Mouse (Mus musculus): ENCODE measurements around the gene Tmem186.

The Tmem186 gene

DNA sequence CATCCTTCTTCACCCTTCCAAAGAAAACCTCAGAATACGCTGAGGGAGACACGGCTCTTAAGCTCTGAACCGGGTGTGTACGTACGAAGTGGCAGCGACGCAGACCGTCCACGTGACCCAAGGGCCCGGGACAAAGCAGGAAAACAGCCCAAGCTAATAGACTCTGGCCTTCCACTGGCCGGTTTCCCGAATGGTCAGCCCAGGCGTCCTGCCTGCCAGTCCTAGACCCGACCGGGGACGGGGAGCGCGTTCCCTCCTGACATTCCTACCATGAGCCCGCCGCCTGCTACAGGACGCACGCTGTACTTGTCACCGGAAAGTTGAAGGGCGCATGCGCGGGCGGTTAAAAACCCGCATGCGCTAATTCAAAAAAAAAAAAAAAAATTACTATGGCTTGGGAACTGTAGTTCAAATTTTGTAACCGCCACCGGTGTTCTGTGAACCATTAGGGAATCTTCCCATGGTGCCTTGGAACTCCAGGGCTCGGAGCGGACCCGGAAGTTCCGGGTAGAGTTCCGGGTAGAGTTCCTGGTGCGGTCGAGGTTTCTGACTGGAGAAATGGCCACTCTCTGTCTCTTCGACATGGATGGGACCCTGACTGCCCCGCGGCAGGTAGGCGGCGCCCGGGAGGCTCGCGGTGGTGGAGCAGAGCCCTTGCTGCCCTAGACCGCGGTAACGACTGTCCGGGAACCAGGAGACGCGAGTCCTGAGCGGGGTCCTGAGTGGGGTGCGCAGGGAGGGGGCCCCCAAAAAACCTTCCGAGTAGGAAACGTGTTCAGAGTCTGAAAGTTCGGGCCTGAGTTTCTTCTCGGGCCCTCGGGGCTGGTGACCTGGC, at the start of gene Tmem186, which contains the start of gene Pmm2:
Tmem186 (minus strand) TSS at position 496 of the 835 bp plus-strand sequence.
Pmm2 (plus strand) TSS at position 458 of the 835 bp plus-strand sequence.
- DNase-seq (ENCODE audit: low spot score) = peak; percentile 55

DNA sequence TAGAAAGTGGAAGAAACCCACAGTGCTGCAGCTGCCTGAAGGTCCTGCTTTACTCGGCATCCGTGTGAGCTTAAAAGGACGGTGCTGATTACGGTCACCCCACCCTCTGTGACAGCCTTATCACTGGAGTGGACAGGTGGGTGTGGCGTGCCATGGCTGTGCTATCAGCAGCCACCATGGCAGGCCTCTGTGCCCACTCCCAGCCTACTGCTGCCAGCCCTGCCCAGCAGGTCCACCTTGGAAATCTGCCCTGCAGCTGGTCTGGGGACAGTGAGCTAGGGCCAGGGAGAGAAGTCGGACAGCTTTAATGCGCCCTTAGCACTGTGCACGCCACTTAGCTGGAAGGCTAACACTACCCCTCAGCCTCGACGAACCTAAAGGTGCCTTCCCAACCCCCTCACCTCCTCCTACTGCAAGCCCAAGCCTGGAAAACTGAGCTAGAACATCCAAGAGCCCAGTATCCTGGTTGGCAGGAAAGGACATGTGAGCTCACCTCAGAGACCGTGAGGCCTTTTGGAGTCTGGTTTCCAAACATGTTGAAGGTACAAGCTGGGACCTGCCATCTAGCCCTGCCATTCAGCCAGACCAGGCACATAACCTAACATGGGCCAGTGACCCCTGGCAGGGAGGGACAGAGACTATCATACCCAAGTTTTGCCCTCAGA, 49.5 kb upstream of the Tmem186 start:
- DNase-seq (ENCODE audit: low spot score) = no peak

DNA sequence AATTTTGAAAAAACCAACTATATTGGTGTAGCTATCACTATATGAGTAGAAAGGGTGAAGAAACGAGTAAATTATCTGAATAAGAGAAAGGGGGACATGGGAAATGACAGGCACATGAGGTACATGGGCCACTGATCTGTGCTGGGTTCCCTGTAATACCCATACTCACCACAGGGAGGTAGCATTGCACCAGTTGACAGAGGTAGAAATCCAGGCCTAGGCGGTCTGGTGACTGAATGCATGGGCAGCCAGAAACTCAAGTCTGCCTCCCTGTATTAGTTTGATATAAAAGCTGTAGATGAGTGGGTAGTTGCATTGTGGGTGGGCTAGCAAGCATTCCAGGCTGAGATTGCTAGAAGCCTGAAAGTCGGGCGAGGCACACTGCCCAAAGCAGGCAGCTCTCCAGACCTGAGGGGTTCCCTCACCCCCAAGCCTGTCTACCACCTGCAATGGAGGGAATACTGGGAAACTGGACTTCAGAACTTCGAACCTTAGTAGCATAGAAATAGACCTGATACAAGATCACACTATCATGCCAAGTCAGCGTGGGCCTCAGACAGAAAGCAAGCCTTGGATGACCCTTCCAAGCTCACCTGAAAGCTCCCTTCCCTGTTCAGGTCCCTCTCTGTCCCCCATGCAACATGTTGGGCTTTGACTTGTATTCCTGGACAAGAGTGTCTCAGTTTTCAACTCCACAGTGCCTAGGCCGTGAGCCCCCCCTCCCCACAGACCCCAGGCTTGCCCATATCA, 48.8 kb upstream of the Tmem186 start:
- DNase-seq (ENCODE audit: low spot score) = peak; percentile 35

DNA sequence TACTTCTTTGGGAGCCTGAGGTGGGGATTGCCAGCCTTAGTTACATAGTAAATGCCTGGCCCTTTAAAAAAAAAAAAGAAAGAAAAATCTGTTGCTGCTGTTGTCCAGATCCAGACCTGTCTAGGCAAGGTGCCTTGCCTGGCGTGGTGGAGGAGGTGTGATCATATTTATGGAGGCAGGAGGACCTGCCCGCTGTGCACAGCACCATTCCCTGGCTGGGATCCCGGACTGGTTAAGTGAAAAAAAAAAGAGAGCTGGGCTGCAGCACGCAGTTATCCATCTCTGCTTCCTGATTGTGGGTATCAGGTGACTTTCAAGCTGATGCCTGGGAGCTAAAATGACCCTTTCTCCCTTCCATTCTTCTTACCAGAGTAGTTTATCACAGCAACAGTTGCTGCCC, 47.6 kb upstream of the Tmem186 start:
- DNase-seq (ENCODE audit: low spot score) = no peak

DNA sequence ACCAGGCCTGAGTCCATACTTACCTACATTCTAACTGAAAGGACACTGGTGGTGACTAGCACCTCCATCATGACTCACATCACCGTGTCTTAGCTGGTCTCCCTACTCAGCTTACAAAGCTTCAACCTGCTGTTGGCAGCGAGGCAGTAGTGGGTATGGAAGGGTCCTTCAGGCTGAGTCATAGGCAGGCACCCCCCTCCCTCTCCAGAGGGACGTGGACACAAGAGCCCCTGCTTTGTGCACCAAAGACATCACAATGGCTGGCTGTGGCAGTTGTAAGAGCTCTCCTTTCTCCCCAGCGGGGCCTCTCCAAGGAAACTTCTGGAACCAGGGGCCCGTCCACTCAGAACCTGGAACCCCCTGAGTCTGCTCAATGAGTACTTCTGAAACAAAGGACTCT, 43.0 kb upstream of the Tmem186 start, which contains the start of gene Gm5767:
Gm5767 (plus strand) TSS at position 301 of the 400 bp plus-strand sequence.
- no peak for DNase-seq (ENCODE audit: low spot score)

DNA sequence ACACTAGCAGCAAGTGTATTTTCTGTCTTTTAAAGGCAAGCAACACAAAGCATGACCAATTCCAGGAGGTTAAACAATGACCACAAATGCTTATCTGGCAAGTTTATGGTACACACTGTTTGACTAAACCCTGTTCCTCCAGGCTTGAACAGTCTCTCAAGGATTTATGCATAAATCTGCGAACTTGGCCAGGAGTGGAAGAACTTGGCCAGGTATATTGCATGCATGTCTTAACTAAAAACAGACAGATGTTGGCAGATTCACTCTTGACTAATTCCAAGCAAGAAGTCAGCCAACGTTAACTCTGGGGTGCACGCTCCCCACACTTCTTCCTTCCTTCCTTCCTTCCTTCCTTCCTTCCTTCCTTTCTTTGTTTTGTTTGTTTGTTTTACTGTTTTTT, 42.3 kb upstream of the Tmem186 start:
- DNase-seq (ENCODE audit: low spot score) = no peak

DNA sequence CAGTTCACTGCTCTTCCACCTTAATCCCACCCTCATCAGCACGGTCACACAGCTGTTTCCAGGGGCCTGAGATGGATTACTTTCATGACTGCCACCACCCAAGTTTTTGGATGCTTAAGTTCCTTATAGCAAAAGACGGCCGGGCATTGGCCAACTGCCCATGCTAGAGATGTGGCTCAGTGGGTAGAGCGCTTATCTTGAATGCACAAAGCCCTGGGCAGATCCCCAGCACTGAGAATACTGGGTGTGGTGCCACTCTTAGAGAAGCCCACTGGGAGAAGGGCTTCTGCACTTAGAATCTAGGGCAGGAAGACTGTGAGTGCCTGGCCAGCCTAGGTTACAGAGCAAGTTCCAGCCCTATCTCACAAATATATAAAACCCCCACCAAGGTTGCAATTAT, 41.2 kb upstream of the Tmem186 start:
- DNase-seq (ENCODE audit: low spot score) = no peak

DNA sequence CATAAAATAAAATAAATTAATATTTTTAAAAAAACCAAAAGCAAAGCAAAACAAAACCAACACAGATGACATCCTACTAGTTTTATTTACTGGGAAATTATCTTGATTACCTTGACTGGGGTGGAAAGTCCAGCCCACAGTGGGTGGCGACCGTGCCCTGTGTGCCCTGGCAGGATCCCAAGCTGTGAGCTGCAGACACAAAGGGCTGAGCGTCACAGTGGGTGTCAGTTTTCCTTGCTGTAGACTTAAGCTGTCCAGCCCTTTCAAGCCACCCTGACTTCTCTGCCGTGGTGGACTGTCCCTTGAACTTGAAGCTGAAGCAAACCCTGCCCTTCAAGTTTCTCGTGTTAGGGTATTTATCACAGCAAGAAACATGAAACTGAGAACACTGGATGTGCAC, 40.5 kb upstream of the Tmem186 start:
- no peak for DNase-seq (ENCODE audit: low spot score)

DNA sequence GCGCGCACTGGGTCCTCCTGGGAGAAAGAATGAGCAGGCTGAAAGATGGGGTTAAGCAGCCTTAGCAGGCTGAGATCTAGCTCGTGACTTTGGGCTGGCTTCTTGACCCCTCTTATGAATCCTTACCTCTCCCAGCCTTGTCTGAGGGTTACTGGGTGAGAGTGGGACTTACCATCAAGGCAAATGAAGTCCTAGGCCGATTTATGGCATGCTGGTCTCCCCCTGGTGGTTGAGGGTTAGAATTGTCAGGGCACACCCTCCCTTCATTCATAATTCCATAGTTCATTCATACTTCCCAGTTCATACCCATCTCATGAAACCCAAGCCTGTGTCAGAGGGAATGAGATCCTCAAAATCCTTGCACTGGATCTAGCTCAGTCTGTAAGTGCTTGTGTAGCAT, 39.3 kb upstream of the Tmem186 start:
- DNase-seq (ENCODE audit: low spot score) = no peak

DNA sequence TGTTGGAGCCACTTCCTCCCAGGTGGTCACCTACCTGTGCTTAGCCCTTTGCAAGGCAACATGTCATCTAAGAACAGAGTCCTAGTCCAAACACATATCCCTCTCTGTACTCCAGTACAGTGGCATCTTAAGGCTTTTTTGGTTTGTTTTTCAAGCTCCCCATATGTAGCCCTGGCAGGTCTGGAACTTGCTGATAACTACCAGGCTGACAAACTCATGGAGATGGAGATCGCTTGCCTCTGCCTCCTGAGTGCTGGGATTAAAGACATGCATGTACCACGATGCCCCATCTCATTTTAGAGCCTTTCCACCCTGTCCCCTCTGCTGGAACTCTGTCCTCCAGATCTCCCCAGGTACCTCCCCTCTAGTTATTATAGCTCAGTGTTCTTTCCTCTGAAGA, 38.7 kb upstream of the Tmem186 start:
- no peak for DNase-seq (ENCODE audit: low spot score)

DNA sequence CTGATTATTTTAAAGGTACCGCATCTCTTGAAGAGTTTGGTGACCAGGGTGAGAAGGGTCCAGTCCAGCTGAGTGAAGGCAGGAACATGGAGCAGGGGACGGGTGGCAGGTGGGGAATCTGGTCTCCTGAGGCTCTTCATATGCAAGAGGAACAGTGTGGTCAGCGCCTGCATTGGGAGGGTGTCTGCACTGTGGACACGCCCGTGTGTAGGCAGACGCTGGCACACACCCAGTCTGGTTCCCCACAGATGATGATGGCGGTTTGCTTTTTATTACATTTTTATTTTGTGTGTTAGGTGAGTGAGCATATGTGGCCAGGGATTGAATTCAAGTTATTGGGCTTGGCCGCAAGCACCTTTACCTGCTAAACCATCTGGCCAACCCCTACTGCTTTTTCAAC, 38.0 kb upstream of the Tmem186 start:
- DNase-seq (ENCODE audit: low spot score) = no peak

DNA sequence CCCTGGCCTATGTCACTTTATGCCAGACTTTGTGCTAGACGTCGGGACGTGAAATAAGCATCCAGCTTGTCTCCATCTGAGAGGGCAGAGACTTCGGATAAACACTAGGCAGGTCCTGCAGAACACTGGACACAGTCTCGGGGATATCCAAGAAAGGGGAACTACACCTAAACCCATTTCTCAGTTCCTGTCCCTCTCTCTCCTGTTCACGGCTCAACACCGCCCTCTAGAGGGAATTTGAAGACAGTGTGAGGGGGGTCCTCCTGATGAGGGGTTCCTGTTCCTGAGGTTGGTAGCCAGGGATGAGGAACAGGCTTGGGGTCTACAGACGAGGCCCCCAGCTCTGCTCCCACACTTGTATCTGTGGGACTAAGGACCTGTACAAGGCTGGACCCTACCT, 36.7 kb upstream of the Tmem186 start:
- DNase-seq (ENCODE audit: low spot score) = no peak

DNA sequence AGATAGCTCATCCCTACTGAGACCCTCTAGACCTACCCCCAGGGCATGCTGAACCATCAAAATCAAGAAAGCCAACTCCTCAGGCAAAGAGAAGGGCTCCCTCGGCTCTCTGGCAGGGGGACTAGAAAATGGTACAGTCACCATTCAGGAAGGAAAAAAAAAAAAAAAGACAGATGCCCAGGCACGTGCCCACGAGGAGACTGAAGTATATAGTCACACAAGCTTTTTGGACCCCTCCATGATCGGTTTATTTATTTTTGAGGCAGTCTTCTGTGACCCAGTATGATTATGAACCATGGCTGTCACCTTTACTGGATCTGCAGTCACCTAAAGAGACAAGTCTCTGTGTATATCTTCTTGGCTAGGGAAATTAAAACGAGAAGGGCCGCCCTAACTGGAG, 35.8 kb upstream of the Tmem186 start:
- no peak for DNase-seq (ENCODE audit: low spot score)

DNA sequence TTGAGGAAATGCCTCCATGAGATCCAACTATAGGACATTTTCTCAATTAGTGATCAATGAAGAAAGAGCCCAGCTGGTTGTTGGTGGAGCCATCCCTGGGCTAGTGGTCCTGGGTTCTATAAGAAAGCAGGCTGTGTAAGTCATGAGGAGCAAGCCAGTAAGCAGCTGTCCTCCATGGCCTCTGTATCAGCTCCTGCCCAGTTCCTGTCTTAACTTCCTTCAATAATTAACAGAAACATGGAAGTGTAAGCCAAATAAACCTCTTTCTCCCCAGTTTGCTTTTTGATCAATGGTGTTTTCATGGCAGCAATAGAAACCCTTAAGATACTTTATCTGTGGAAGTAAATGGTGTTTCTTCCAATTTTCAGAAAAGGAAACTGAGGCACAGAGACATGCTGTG, 35.3 kb upstream of the Tmem186 start:
- no peak for DNase-seq (ENCODE audit: low spot score)

DNA sequence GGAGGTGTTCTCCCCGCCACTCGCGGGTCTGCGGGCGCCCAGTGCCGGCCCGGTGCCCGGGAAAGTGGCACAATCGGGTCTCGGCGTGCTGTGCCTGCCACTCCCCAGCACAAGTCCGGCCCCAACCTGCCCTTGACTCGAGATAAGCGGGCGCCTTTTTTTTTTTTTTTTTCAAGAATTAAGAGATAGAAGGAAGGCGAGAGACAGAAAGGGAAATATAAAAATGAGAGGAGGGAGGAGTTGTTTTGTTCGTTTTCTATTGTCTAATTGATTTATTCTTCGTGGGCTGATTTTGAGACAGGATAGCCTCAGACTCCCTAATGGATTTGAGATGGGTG, 34.8 kb upstream of the Tmem186 start:
- no peak for DNase-seq (ENCODE audit: low spot score)

DNA sequence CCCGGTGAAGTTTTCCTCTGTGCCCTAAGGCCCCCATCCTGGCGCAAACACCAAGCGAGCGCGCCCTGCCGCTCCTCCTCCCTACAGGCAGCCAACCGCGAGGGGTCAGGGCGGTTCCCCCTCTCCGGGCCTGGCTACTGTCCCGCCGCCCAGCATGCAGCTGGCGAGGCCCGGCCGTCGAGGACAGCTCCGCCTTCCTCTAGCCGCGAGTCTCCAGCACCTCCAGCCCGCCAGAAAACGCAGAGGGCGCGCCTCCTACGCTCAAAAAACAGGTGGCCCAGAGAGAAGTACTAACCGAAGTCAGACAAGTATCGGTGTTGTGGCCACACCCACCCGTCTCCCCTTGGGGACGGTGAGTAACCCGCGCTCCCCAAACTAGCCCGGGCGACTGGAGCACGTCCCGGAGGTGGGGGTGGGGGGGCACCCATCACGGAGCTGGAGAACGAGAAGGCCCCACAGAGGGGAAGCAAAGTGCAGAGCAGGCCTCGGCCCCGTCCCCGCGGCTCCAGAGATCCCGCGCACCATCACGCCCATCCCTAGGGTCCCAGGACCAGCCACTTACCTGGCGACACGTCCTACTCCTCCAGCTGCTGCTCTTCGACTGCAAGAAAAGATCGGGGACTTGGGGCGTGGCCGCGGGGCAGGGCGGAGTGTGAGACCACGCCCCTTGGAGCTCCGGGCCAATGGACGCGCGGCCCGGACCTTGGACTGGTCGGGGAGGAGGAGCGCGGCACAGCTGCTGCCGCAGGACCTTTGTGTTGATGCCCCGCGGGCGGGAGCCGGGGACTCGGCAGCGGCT, 34.2 kb upstream of the Tmem186 start, which contains the start of gene Carhsp1:
Carhsp1 (minus strand) TSS at position 605 of the 799 bp plus-strand sequence.
- DNase-seq (ENCODE audit: low spot score) = peak; percentile 76

DNA sequence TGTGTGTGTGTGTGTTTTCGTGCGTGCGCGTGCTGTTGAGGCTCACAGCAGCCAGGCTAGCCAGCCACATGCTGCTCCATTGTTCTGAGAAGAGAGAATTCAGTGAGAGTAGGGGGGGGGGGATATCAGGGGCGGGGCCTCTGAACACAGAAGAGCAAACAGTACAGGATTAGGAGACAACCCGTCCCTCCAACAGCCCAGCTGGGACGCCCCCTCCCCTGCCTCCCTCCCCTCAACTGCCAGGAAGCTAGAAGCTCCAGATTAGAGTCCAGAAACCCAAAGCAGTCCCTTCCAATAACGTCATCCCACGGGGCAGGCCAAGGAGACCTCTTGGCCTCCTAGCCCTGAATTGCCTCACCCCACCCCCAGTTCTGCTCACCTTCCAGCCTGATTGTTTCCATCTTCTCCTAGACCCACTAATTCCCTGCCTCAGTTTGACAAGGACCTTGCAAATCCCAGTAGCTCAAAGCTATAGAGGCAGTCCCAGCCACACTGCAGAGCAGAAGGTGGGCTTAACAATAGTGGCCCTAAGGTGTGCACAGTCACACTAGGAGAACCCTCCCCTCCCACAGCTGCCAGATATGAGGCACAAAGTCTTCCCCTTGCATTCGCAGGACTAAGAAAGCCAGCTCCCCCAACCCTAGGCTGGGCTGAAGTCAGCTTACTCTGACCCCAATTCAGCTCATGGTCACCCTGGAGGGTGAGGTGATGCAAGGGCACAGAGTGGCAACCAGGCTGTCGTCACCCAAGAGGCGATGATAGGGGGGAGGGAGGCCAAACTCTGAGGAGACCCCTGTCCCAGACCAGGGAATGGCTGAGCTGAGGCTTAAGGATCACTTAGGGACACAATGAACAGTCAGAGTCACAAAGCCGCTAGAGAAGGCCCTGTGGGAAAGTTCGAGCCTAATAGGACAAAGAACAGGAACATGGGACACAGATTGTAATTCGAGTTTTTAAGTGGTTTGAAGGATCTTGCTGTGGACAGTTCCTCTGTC, 32.8 kb upstream of the Tmem186 start:
- DNase-seq (ENCODE audit: low spot score) = no peak

DNA sequence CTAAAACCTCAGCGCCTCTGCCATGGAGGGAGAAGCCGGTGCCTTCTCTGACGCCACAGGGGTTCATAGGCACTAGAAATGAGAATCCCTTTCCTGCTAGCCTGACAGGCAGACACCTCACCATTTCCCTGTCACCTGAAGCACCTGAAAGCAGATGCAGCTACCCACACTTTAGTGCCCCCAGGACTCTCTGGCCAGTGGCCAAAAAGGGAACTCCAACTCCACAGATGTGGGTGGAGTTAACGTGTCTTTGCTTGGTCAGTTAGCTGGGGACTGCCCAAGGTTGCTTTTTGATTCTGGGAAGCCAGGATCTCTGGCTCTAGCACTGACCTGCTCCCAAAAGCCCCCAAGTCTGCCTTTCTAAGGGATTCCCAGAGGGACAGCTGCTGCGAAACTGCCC, 31.9 kb upstream of the Tmem186 start:
- DNase-seq (ENCODE audit: low spot score) = no peak

DNA sequence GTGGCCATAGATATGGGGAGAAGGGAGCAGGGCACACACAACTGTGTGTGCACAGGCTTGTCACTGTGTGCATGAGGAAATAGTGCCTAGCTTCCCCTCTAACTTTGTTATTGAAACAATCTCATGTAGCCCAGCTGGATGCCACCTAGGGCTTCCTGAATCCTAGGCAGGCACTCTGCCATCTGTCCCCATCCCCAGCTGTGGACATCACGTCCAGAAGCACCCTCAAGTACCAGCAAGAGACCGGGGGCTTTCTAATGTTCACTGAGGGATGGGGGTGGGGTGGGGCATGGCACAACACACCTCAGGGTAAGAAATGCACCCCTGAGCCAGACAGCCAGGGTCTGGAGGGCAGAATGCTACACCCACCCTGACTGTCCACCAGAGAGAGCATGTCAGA, 30.9 kb upstream of the Tmem186 start:
- DNase-seq (ENCODE audit: low spot score) = no peak

DNA sequence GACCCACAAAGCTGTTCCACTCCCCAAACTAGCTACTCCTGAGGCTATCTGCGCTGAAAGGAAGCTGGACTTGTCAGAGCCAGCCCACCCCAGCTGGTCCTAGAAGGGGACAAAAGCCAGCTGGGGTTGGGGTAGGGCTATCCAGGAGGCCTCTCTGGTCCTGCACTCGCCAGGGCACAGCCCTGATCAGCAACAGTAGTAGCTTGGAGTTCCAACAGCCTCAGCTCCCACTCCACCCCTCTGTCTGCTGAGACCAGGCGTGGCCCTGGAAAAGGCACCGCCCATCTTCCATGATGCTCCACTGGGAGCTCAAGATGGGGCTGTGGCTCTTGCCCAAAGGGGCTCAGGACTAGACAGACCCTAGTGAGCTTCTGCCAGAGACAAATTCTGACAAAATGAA, 30.3 kb upstream of the Tmem186 start:
- no peak for DNase-seq (ENCODE audit: low spot score)

DNA sequence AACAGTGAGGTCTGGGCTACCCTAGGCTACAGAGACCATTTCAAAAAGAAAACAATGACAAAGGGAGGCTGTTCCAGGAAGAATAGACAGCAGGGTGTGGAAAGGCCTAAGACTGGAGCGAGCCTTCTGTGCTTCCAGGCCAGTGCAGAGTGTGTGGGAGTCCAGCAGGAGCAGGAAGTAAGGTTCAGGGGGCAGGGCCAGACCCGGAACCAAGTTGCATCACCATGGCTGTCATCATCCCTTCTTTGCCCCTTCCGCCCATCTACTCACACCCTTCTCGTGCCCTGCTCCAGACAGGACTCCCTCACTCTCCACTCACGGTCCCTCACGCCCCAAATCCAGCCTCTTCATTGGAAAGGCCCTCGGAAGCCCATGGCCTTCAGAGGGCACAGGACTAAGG, 29.7 kb upstream of the Tmem186 start:
- DNase-seq (ENCODE audit: low spot score) = no peak
